Mouse (Mus musculus): ENCODE measurements around the gene Gfpt2.

DNA sequence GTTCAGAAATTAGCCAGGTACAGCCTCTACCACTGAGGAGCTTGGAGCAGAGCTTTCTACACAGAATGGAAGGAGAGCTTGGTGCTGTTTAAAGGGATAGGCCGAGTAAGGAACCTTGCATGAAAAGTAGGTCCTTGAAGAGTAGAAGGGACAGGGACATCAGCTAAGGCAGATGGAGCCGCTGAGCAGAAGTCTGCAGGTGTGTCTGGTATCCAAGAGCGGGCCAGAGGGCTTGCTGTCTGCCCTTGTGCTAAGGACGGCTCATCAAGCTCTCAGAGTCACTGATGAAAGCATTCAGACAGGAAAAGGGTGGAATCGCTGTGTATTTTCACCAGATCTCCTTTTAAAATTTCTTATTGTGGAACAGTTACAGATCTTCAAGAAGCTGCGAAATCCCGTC, 56.4 kb downstream of the Gfpt2 start:
- no peak for TF ChIP-seq CTCF (IDR thresholded peaks at IDR 0.05; ENCODE audit: extremely low read depth, insufficient read length, insufficient replicate concordance, low read depth, low read length)
- TF ChIP-seq POLR2A (IDR thresholded peaks at IDR 0.05; ENCODE audit: low read depth, low read length), result no peak

All from small intestine, adult 2 months (tissue).